In the genomic region with DNA sequence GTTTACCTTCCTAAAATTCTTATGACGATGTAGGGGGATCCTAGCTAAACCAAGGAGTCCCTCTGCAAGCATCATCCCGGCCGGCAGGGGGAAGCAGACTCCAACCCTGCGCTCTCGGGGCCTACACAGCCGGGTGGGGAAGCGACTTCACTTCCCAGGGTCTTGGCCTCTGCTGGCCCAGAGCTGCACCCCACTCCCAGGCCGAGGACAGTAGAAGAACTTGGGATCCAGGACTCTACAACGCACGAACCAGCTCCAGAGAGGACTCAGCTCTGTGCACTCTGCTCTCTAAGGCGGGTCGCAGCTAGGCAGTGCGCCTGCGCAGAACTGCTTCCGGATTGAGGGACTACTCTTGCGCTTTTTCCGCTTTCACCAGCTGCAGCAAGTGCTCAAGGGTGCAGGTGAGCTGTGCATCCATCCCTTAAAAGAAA, we compare ENCODE assay signal across 8 mouse cellular contexts. TPM values are rescaled to one million over a fixed set of nuclear protein-coding genes. Genes with fewer than 3 reads are reported as not detected.
A peak's percentile ranks its signal among the peaks of the same experiment; 100 is the strongest.
DNase-seq lines count a peak whose midpoint lies in the region; ATAC-seq lines count a peak whose summit lies in the region.

Gene Tmem14a, plus strand, starts transcription at position 87 of the 431 bp plus-strand sequence.

- H3K9ac ChIP-seq in hindbrain, embryonic 13.5 days, result peak within 1 kb of the TSS; percentile 83

- H3K4me2 ChIP-seq in hindbrain, embryonic 13.5 days, result peak within 1 kb of the TSS; percentile 72

- peak within 1 kb of the TSS; percentile 54 for H3K4me3 ChIP-seq in hindbrain, embryonic 13.5 days

- peaks cover 9% of the 10 kb centered on the region for H3K4me1 ChIP-seq in hindbrain, embryonic 13.5 days (replicated peaks)

- peak within 1 kb of the TSS; percentile 30; the same call in 1 of the 2 replicates for H3K27ac ChIP-seq in hindbrain, embryonic 13.5 days

- H3K9me3 ChIP-seq in hindbrain, embryonic 13.5 days, result no peaks in the 10 kb centered on the region

- WGBS in hindbrain, embryonic 13.5 days, result under 1% methylated on average over 17 of the region's 17 CpGs

- DNase-seq in NIH3T3 (ENCODE audit: low read depth), result peak; percentile 88
- peak; percentile 92 to 93 for DNase-seq in cerebellum, postnatal 10 days
- DNase-seq in frontal cortex, postnatal 14 days (ENCODE audit: low spot score in 2 of 2), result peak; percentile 78 to 83
- DNase-seq in layer of hippocampus, postnatal 25 days (ENCODE audit: extremely low spot score in 1 of 2, low spot score in 1 of 2), result peak; percentile 89 to 92
- DNase-seq in lung, postnatal 25 days (ENCODE audit: low spot score), result peak; percentile 89
- peak; percentile 88 for DNase-seq in retina, embryonic 14.5 days (ENCODE audit: low spot score)
- DNase-seq in thymus, postnatal 4 days, result peak; percentile 96

- peak; percentile 96 for ATAC-seq in hindbrain, embryonic 13.5 days (ENCODE audit: low FRiP score)

- H3K36me3 ChIP-seq in hindbrain, embryonic 13.5 days, result no peaks in the 10 kb centered on the region

- no peaks in the 10 kb centered on the region for H3K27me3 ChIP-seq in hindbrain, embryonic 13.5 days

RNA-seq across cellular contexts. Expression of gene Tmem14a, which starts in this region (rescaled TPM):
- 18.5 TPM in 2 replicates for polyA plus RNA-seq in hindbrain, embryonic 13.5 days (2015; fragmentation: Nextera tagmentation; extraction: Ambion mirVana)
- total RNA-seq in layer of hippocampus, postnatal 25 days (2021), result 10 to 100 TPM; 26.3 to 26.8 TPM

Comparison
In these comparisons a context has a peak if more than half of its experiments do, and no peak if none do; other contexts are left out.
1. Peak in every context shown above with its lines: DNase-seq, ATAC-seq, H3K4me3 ChIP-seq and H3K27ac ChIP-seq.